ENCODE assay signal across 19 mouse cellular contexts in genomic region chr2:72228881-72229280, GRCm38 (mm10). TPM values are rescaled to one million over a fixed set of nuclear protein-coding genes. Genes with fewer than 3 reads are reported as not detected.
A peak's percentile ranks its signal among the peaks of the same experiment; 100 is the strongest.
DNase-seq lines count a peak whose midpoint lies in the region; ATAC-seq lines count a peak whose summit lies in the region.
"Had no signal": no experiment of that assay in that cellular context is flagged by ENCODE, and none has a peak within 500 bp of the region (broad histone marks: within the 10 kb centered on the region; RNA-seq: fewer than 3 reads in every experiment).

No protein-coding gene starts in this region.

- intact Hi-C loops in heart, postnatal 10 days (cut with DNase I), result no loop called here

- 61% methylated on average over 14 of the region's 14 CpGs for WGBS in midbrain, embryonic 14.5 days
- 62% methylated on average over 14 of the region's 14 CpGs for WGBS in midbrain, embryonic 15.5 days
- WGBS in limb, embryonic 15.5 days, result 22% methylated on average over 14 of the region's 14 CpGs

- peak; percentile 62 for DNase-seq in heart, adult 11 months
- no peak for DNase-seq in heart, postnatal 10 days
- peak; percentile 44 for DNase-seq in midbrain, embryonic 14.5 days
- no peak for DNase-seq in adrenal gland, postnatal 36 days
- DNase-seq in lung, postnatal 36 days, result no peak
- DNase-seq: cerebellum, adult 9-11 months; gastrocnemius, postnatal 36 days; kidney, adult 18-20 months; lung, adult 18-20 months; right cerebral cortex, postnatal 14 days; spleen, adult 18-20 months had no signal

- H3K9ac ChIP-seq in midbrain, embryonic 14.5 days (replicated peaks; ENCODE audit: low read length), result no peak overlapping the region
- no peak overlapping the region for H3K9ac ChIP-seq in midbrain, embryonic 15.5 days
- H3K9ac ChIP-seq in limb, embryonic 15.5 days, result no peak overlapping the region

- no peak overlapping the region for H3K4me3 ChIP-seq in midbrain, embryonic 14.5 days (replicated peaks; ENCODE audit: low read depth, low read length)
- no peak overlapping the region for H3K4me3 ChIP-seq in midbrain, embryonic 15.5 days
- H3K4me3 ChIP-seq in limb, embryonic 15.5 days, result no peak overlapping the region
- H3K4me3 ChIP-seq: embryonic facial prominence, embryonic 12.5 days had no signal

- ATAC-seq in midbrain, embryonic 14.5 days (ENCODE audit: low FRiP score, low TSS enrichment), result no peak
- ATAC-seq in midbrain, embryonic 15.5 days (replicated peaks), result no peak
- ATAC-seq in limb, embryonic 15.5 days (ENCODE audit: insufficient number of reproducible peaks, low FRiP score, low TSS enrichment, low read depth), result no peak
- no peak for ATAC-seq in megakaryocyte progenitor cell, adult 5-6 weeks (replicated peaks; ENCODE audit: poor library complexity)
- ATAC-seq: forebrain, embryonic 14.5 days had no signal

- H3K4me2 ChIP-seq in midbrain, embryonic 14.5 days (ENCODE audit: low read length), result no peak overlapping the region
- no peak overlapping the region for H3K4me2 ChIP-seq in midbrain, embryonic 15.5 days
- peak overlapping the region; percentile 27; the same call in 1 of the 2 replicates for H3K4me2 ChIP-seq in limb, embryonic 15.5 days
- H3K4me2 ChIP-seq: embryonic facial prominence, embryonic 12.5 days; heart, embryonic 11.5 days; liver, embryonic 11.5 days had no signal

- no peaks in the 10 kb centered on the region for H3K27me3 ChIP-seq in midbrain, embryonic 14.5 days (ENCODE audit: control insufficient read depth, insufficient read depth, low read length)
- peaks cover 8% of the 10 kb centered on the region for H3K27me3 ChIP-seq in midbrain, embryonic 15.5 days (replicated peaks)
- 0 out of 2 replicates have a peak, but pooled peaks cover 3% of the 10 kb centered on the region for H3K27me3 ChIP-seq in limb, embryonic 15.5 days
- H3K27me3 ChIP-seq: embryonic facial prominence, embryonic 12.5 days had no signal

- H3K36me3 ChIP-seq in midbrain, embryonic 14.5 days (ENCODE audit: control insufficient read depth, insufficient read depth, low read length), result no peaks in the 10 kb centered on the region
- no peaks in the 10 kb centered on the region for H3K36me3 ChIP-seq in midbrain, embryonic 15.5 days (replicated peaks)
- no peaks in the 10 kb centered on the region for H3K36me3 ChIP-seq in limb, embryonic 15.5 days
- H3K36me3 ChIP-seq: embryonic facial prominence, embryonic 12.5 days had no signal

- no peaks in the 10 kb centered on the region for H3K9me3 ChIP-seq in midbrain, embryonic 14.5 days (ENCODE audit: control insufficient read depth, low read length)
- no peaks in the 10 kb centered on the region for H3K9me3 ChIP-seq in midbrain, embryonic 15.5 days
- H3K9me3 ChIP-seq in limb, embryonic 15.5 days, result no peaks in the 10 kb centered on the region
- H3K9me3 ChIP-seq: embryonic facial prominence, embryonic 12.5 days had no signal

- no peaks in the 10 kb centered on the region for H3K4me1 ChIP-seq in midbrain, embryonic 14.5 days (ENCODE audit: control insufficient read depth, insufficient read depth, low read length)
- H3K4me1 ChIP-seq in midbrain, embryonic 15.5 days, result no peaks in the 10 kb centered on the region
- H3K4me1 ChIP-seq in limb, embryonic 15.5 days, result peaks cover 11% of the 10 kb centered on the region; the same call in 1 of the 2 replicates
- H3K4me1 ChIP-seq: embryonic facial prominence, embryonic 12.5 days had no signal

- H3K27ac ChIP-seq in midbrain, embryonic 14.5 days (replicated peaks; ENCODE audit: low read depth, low read length), result 0 out of 2 replicates have a peak overlapping the region, but pooled peaks have one; percentile 32
- no peak overlapping the region for H3K27ac ChIP-seq in midbrain, embryonic 15.5 days
- H3K27ac ChIP-seq in limb, embryonic 15.5 days, result no peak overlapping the region
- H3K27ac ChIP-seq: embryonic facial prominence, embryonic 12.5 days; kidney, postnatal 0 days had no signal

RNA-seq across cellular contexts. Expression of gene Map3k20, which starts 56.6 kb away (rescaled TPM):
- total RNA-seq in heart, postnatal 10 days (2021), result 100 to 1,000 TPM; 216 to 235 TPM
- polyA plus RNA-seq in midbrain, embryonic 14.5 days (2014; fragmentation: Nextera tagmentation; extraction: Ambion mirVana), result 3.8 and 6.6 TPM in 2 replicates
- polyA plus RNA-seq in midbrain, embryonic 15.5 days (2015; fragmentation: Nextera tagmentation; extraction: Ambion mirVana), result 5.0 TPM in 2 replicates
- 21.4 and 21.8 TPM in 2 replicates for polyA plus RNA-seq in limb, embryonic 15.5 days (2015; fragmentation: Nextera tagmentation; extraction: Ambion mirVana)
- 10 to 100 TPM; 26.1 to 30.4 TPM for total RNA-seq in adrenal gland, postnatal 36 days (2021)
- 76.0 and 84.5 TPM in 2 replicates for total RNA-seq in megakaryocyte progenitor cell, adult 5-6 weeks (2015)
- 57.9 and 61.8 TPM in 2 replicates for total RNA-seq in megakaryocyte progenitor cell, adult 5-6 weeks (2017)

Comparison
In these comparisons a context has a peak if more than half of its experiments do, and no peak if none do; other contexts are left out.
1. DNase-seq: peak in heart, adult 11 months (single experiment) and midbrain, embryonic 14.5 days (single experiment); none in heart, postnatal 10 days (0 of 2), adrenal gland, postnatal 36 days (0 of 2) and lung, postnatal 36 days (single experiment).